Mouse (Mus musculus): ENCODE measurements around the gene Dnmt3l. TPM values are rescaled to one million over a fixed set of nuclear protein-coding genes. Genes with fewer than 3 reads are reported as not detected.

Dnmt3l gene
- polyA plus RNA-seq, 1 experiment: 16.2 TPM

DNA sequence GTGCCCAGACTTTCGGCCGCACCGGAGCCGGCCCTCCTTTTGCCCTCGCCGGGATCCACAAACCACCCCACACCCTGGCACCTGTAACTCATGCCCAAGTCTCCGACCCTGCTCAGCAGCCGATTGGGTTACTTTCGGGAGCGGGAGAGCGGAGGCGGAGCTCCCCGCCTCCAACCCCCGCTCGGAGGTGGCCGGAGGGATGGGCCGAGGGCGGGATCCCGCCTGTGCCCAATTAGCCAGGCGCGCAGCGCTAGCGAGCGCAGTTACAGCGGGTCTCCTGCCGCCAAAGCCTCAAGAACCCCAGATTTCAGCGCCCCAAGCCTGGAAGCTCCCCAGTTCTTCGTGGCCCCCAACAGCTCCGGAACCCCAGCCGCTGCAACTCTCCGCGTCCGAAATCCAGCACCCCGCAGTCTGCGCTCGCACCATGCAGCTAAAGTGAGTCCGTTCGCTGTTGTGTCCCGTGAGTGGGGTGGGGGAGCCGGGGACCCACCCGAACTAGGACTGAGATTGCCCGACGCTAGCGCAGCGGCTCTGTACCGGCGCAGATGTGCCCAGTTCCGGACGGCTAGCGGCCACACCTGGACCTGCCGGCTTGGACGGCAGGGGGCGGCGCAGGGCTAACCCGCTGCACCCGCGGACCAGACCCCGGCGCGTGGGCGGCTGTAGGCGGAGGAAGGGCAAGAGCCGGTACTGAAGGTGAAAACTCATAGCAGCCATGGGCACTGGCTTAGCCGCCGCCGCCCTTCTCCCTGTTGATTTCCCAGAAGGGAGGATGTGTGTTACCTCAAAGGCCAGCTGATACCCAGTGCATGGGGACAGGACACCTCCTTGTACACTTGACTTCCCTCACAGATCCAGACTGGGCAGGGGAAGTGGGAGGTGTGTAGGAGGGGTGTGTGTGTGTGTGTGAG lies 27.6 kb downstream of the Dnmt3l start, which contains the start of gene Icosl:
Icosl (plus strand) TSS at position 202 of the 911 bp plus-strand sequence.
- TF ChIP-seq CTCF (IDR thresholded peaks at IDR 0.05; ENCODE audit: control insufficient read depth, insufficient read depth, insufficient replicate concordance, low read depth, low read length) (peak; percentile 23; the same call in 1 of the 2 replicates), POLR2A (IDR thresholded peaks at IDR 0.05; ENCODE audit: control insufficient read depth, low read depth, low read length) (peak; percentile 32; the same call in 1 of the 2 replicates)
- H3K36me3 ChIP-seq (ENCODE audit: control insufficient read depth, insufficient read depth, low read length): no peaks in the 10 kb centered on the region
- peak within 1 kb of the TSS; percentile 75 for H3K4me3 ChIP-seq (ENCODE audit: control insufficient read depth, low read depth, low read length)
- no peak within 1 kb of the TSS for H3K27ac ChIP-seq (ENCODE audit: control insufficient read depth, insufficient read depth, low read depth, low read length)
- H3K4me1 ChIP-seq (ENCODE audit: control insufficient read depth, insufficient read depth, low read length): peaks cover 2% of the 10 kb centered on the region; the same call in 1 of the 2 replicates
- no peaks in the 10 kb centered on the region; the same call in 1 of the 2 replicates for H3K27me3 ChIP-seq (ENCODE audit: control insufficient read depth, insufficient read depth, low read length)

DNA sequence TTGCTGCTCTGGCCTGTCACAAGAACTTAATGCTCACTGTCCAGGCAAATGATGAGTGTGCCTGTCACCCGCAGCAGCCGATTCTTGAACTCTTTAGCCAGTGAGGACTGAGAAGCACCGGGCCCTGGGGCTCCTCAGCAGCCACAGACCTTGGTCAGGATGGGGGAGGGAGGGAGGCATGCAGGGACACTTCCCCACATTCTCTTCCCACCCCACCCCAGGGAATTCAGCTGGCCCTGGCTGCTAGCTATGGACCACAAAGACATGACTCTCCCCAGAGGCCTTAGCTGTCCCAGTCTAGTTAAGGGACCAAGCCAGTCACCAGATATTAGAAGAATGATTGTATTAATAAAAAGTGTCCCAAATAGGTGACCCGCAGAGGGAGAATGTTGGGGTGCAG lies 32.4 kb downstream of the Dnmt3l start:
- H3K36me3 ChIP-seq (ENCODE audit: control insufficient read depth, insufficient read depth, low read length): no peaks in the 10 kb centered on the region
- H3K27ac ChIP-seq (ENCODE audit: control insufficient read depth, insufficient read depth, low read depth, low read length): no peak overlapping the region
- no peaks in the 10 kb centered on the region for H3K4me1 ChIP-seq (ENCODE audit: control insufficient read depth, insufficient read depth, low read length)
- TF ChIP-seq CTCF (IDR thresholded peaks at IDR 0.05; ENCODE audit: control insufficient read depth, insufficient read depth, insufficient replicate concordance, low read depth, low read length) (no peak), POLR2A (IDR thresholded peaks at IDR 0.05; ENCODE audit: control insufficient read depth, low read depth, low read length) (no peak)
- no peaks in the 10 kb centered on the region for H3K27me3 ChIP-seq (ENCODE audit: control insufficient read depth, insufficient read depth, low read length)
- no peak overlapping the region for H3K4me3 ChIP-seq (ENCODE audit: control insufficient read depth, low read depth, low read length)

DNA sequence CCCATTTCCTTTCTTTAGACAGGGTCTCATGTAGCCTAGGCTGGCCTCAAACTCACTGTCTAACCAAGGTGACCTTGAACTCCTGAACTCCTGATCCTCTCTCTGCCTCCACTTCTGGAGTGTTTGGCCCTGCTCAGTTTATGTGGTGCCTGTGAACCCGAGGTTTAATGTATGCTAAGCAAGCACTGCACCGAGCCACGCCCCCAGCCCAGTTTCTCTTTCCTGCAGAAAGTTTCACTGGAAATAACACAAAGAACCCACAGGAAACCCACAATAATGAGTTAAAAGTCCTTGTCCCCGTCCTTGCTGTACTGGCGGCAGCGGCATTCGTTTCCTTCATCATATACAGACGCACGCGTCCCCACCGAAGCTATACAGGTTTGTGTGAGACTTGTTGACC lies 33.2 kb downstream of the Dnmt3l start:
- no peak overlapping the region for H3K27ac ChIP-seq (ENCODE audit: control insufficient read depth, insufficient read depth, low read depth, low read length)
- H3K4me1 ChIP-seq (ENCODE audit: control insufficient read depth, insufficient read depth, low read length): no peaks in the 10 kb centered on the region
- TF ChIP-seq POLR2A (IDR thresholded peaks at IDR 0.05; ENCODE audit: control insufficient read depth, low read depth, low read length) (no peak), CTCF (IDR thresholded peaks at IDR 0.05; ENCODE audit: control insufficient read depth, insufficient read depth, insufficient replicate concordance, low read depth, low read length) (no peak)
- no peaks in the 10 kb centered on the region for H3K27me3 ChIP-seq (ENCODE audit: control insufficient read depth, insufficient read depth, low read length)
- no peaks in the 10 kb centered on the region for H3K36me3 ChIP-seq (ENCODE audit: control insufficient read depth, insufficient read depth, low read length)
- no peak overlapping the region for H3K4me3 ChIP-seq (ENCODE audit: control insufficient read depth, low read depth, low read length)

DNA sequence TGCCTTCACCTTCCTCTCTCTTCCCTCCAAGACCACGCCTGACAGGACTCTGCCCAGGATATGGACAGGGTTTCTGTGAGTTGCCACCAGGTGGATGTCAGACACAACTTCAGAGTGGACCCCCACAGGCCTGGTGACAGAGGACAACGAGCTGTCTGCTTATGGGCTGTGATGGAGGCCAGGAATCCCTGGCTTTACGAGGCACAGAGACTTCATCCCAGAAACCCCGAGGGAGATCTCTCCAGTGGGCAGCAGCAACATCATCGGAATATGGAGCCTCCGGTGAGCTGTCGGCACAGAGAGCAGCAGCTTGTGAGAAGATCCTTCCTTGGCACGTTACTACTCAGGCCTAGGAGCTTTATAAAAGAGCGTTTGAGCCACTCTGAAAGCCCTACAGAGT lies 36.1 kb downstream of the Dnmt3l start:
- no peaks in the 10 kb centered on the region for H3K27me3 ChIP-seq (ENCODE audit: control insufficient read depth, insufficient read depth, low read length)
- TF ChIP-seq POLR2A (IDR thresholded peaks at IDR 0.05; ENCODE audit: control insufficient read depth, low read depth, low read length): no peak
- no peak for TF ChIP-seq CTCF (IDR thresholded peaks at IDR 0.05; ENCODE audit: control insufficient read depth, insufficient read depth, insufficient replicate concordance, low read depth, low read length)

DNA sequence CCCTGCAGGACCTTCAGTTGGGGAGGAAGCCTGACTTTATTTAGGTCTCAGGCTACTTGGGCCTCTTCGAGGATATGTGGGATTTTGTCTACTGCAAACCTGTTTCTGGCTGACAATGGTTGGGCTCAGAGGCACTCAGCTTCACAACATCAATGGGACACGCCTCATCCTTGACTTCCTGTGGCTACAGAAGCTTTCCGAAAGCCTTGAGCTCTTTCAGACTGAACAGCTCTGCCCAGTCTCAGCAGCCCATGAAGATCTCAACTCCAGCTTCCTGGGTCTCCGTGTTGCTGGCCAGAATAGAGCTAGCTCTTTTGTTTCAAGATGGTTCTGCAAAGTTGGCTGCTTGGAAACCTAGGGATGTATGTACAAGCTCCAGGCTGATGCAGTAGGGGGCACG lies 36.5 kb downstream of the Dnmt3l start:
- H3K27ac ChIP-seq (ENCODE audit: control insufficient read depth, insufficient read depth, low read depth, low read length): no peak overlapping the region
- no peaks in the 10 kb centered on the region for H3K36me3 ChIP-seq (ENCODE audit: control insufficient read depth, insufficient read depth, low read length)
- H3K4me1 ChIP-seq (ENCODE audit: control insufficient read depth, insufficient read depth, low read length): no peaks in the 10 kb centered on the region; the same call in 1 of the 2 replicates
- TF ChIP-seq POLR2A (IDR thresholded peaks at IDR 0.05; ENCODE audit: control insufficient read depth, low read depth, low read length) (no peak), CTCF (IDR thresholded peaks at IDR 0.05; ENCODE audit: control insufficient read depth, insufficient read depth, insufficient replicate concordance, low read depth, low read length) (no peak)
- no peak overlapping the region for H3K4me3 ChIP-seq (ENCODE audit: control insufficient read depth, low read depth, low read length)
- H3K27me3 ChIP-seq (ENCODE audit: control insufficient read depth, insufficient read depth, low read length): no peaks in the 10 kb centered on the region

More for the DNA sequence above, 36.1 kb downstream of the Dnmt3l start:
- no peaks in the 10 kb centered on the region for H3K36me3 ChIP-seq (ENCODE audit: control insufficient read depth, insufficient read depth, low read length)
- no peaks in the 10 kb centered on the region; the same call in 1 of the 2 replicates for H3K4me1 ChIP-seq (ENCODE audit: control insufficient read depth, insufficient read depth, low read length)
- H3K4me3 ChIP-seq (ENCODE audit: control insufficient read depth, low read depth, low read length): no peak overlapping the region
- H3K27ac ChIP-seq (ENCODE audit: control insufficient read depth, insufficient read depth, low read depth, low read length): no peak overlapping the region

DNA sequence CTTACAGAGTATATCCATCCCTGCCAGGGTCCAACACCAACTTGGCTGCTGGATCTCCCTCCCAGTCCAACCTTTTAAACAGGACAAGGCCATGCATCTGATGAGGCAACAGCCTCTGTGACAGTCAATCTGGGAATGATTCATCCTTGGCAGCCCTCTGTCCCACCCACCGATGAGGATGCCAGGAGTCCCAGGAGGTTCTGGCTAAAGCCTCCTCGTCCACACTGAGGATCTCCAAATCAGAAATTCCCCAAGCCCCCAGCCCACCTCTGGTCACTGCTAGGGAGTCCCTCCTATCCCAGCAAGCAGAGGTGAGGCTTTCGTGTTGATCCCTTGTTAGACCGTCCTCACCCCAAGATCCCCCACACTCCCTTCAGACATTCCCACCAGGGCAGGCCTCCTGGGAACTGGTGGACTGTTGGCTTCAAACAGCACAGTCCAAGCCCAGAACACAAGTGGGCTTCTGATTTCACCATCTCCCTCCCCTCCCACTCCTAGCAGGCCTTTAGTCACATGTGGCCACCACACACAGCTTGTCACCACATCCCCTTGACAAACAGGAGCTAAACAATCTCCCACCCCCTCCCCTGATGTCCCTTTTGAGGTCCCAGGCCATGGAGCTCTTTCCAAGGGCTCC lies 38.3 kb downstream of the Dnmt3l start:
- Histone ChIP-seq H3K4me3 (ENCODE audit: control insufficient read depth, low read depth, low read length) (no peak overlapping the region), H3K27ac (ENCODE audit: control insufficient read depth, insufficient read depth, low read depth, low read length) (no peak overlapping the region)
- TF ChIP-seq CTCF (IDR thresholded peaks at IDR 0.05; ENCODE audit: control insufficient read depth, insufficient read depth, insufficient replicate concordance, low read depth, low read length) (no peak), POLR2A (IDR thresholded peaks at IDR 0.05; ENCODE audit: control insufficient read depth, low read depth, low read length) (no peak)

DNA sequence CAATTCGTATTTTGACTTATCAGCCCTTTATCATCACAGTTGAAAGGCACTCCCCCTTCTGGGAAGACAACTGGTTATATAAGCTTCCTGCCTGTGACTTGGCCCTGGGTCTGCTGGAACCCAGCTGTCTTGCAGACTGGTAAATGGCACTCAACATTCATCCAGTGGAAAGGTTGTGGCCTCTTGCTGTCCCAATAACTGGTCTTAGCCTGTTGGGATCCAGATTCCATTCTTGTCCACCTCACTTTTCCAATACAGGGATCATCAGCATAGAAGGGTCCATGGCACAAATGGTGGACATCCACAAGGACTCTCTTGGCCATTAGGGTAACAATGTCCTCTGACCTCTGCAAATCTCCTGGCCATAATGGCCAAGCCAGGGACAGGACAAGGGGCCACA lies 42.3 kb downstream of the Dnmt3l start:
- Histone ChIP-seq H3K4me1 (ENCODE audit: control insufficient read depth, insufficient read depth, low read length) (no peaks in the 10 kb centered on the region; the same call in 1 of the 2 replicates), H3K27ac (ENCODE audit: control insufficient read depth, insufficient read depth, low read depth, low read length) (no peak overlapping the region), H3K4me3 (ENCODE audit: control insufficient read depth, low read depth, low read length) (no peak overlapping the region), H3K27me3 (ENCODE audit: control insufficient read depth, insufficient read depth, low read length) (no peaks in the 10 kb centered on the region), H3K36me3 (ENCODE audit: control insufficient read depth, insufficient read depth, low read length) (no peaks in the 10 kb centered on the region)
- no peak for TF ChIP-seq CTCF (IDR thresholded peaks at IDR 0.05; ENCODE audit: control insufficient read depth, insufficient read depth, insufficient replicate concordance, low read depth, low read length)
- no peak for TF ChIP-seq POLR2A (IDR thresholded peaks at IDR 0.05; ENCODE audit: control insufficient read depth, low read depth, low read length)

More for the DNA sequence above, 38.3 kb downstream of the Dnmt3l start:
- H3K27me3 ChIP-seq (ENCODE audit: control insufficient read depth, insufficient read depth, low read length): no peaks in the 10 kb centered on the region
- no peaks in the 10 kb centered on the region for H3K36me3 ChIP-seq (ENCODE audit: control insufficient read depth, insufficient read depth, low read length)
- H3K4me1 ChIP-seq (ENCODE audit: control insufficient read depth, insufficient read depth, low read length): no peaks in the 10 kb centered on the region; the same call in 1 of the 2 replicates

Data from testis, adult 2 months (tissue).